Mouse (Mus musculus): ENCODE measurements around the gene Mtg1. TPM values are rescaled to one million over a fixed set of nuclear protein-coding genes. Genes with fewer than 3 reads are reported as not detected.

Mtg1 gene
- polyA plus RNA-seq, 1 experiment from 2014 or later, result 17.9 TPM

- TF ChIP-seq CTCF (IDR thresholded peaks at IDR 0.05; ENCODE audit: low read depth) (no peak), EP300 (IDR thresholded peaks at IDR 0.05; ENCODE audit: low read depth) (no peak)
Observed at GRCm38 (mm10) chr7:140184206-140184605, 46.8 kb downstream of the Mtg1 start.

DNA sequence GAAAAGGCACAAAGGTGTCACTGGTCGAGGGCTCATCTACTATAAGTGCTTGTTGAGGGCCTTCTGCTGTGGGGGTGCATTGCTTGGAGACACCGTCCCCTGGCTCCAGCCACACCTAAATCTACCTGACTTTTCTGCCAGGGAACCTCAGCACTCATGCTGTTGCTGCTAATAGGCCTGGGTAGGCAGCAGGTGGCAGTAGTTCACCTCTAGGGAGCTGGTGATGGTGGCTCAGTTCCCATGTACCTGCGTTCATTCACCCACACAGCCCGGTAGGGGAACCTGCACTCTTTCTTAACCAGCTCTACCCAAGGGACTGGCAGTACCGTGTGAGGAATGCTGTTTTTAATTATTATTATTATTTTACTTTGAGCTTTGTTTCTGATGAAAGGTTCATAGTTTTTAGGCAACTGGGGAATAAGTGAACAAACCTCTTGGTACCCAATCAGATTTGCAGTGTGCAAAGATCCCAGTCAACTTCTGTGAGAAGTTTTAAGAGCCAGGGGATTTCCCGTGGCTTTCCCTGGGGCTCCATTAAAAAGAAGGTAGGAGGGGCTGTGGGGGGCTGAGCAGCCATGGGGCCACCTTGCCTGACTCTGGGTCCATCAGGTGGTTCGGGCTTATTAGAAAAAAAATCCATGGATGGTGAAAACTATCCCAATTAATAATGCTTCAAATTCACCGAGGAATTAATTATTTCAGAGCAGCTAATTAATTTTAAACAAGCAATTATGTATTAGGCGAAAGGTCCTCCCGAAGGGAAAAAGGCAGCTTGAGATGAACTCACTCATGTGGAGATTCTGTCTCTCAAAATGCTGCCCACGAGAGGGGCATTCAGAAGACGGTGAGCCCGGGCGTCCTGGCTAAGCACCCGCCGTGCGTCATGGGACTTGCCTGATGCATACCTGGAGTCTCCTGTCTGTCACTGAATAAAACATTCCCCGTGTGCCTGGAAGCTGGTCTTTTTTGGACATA lies 49.6 kb downstream of the Mtg1 start:
- no peak overlapping the region for H3K4me3 ChIP-seq (ENCODE audit: low read depth, low read length)
- peak; percentile 72 for TF ChIP-seq CTCF (IDR thresholded peaks at IDR 0.05; ENCODE audit: low read depth)
- no peak for TF ChIP-seq EP300 (IDR thresholded peaks at IDR 0.05; ENCODE audit: low read depth)
- ATAC-seq (peak; percentile 73), DNase-seq (peak; percentile 51)
- H3K9me3 ChIP-seq (ENCODE audit: low read length), result no peaks in the 10 kb centered on the region
- WGBS (ENCODE audit: insufficient replicate concordance), result 58% methylated on average over 18 of the region's 18 CpGs
- H3K4me2 ChIP-seq (ENCODE audit: low read depth, low read length), result no peak overlapping the region
- H3K27ac ChIP-seq (ENCODE audit: low read depth), result no peak overlapping the region
- no peak overlapping the region for H3K9ac ChIP-seq (replicated peaks)
- H3K4me1 ChIP-seq (ENCODE audit: insufficient read depth), result no peaks in the 10 kb centered on the region
- H3K27me3 ChIP-seq (ENCODE audit: insufficient read depth, low read length), result no peaks in the 10 kb centered on the region
- no peaks in the 10 kb centered on the region for H3K36me3 ChIP-seq (replicated peaks; ENCODE audit: insufficient read depth, low read length)

More at GRCm38 (mm10) chr7:140184206-140184605, 46.8 kb downstream of the Mtg1 start:
- Histone ChIP-seq H3K4me1 (ENCODE audit: insufficient read depth) (no peaks in the 10 kb centered on the region), H3K4me3 (ENCODE audit: low read depth, low read length) (no peak overlapping the region), H3K4me2 (ENCODE audit: low read depth, low read length) (no peak overlapping the region), H3K27me3 (ENCODE audit: insufficient read depth, low read length) (no peaks in the 10 kb centered on the region), H3K36me3 (replicated peaks; ENCODE audit: insufficient read depth, low read length) (no peaks in the 10 kb centered on the region), H3K9me3 (ENCODE audit: low read length) (no peaks in the 10 kb centered on the region), H3K9ac (replicated peaks) (no peak overlapping the region), H3K27ac (ENCODE audit: low read depth) (no peak overlapping the region)
- no peak for DNase-seq
- ATAC-seq, result no peak
- 75% methylated on average over 4 of the region's 4 CpGs for WGBS (ENCODE audit: insufficient replicate concordance)

- ATAC-seq (no peak), DNase-seq (no peak)
- H3K4me3 ChIP-seq (ENCODE audit: low read depth, low read length), result no peak overlapping the region
- no peaks in the 10 kb centered on the region for H3K4me1 ChIP-seq (ENCODE audit: insufficient read depth)
- no peaks in the 10 kb centered on the region for H3K9me3 ChIP-seq (ENCODE audit: low read length)
- no peak overlapping the region for H3K9ac ChIP-seq (replicated peaks)
- no peak overlapping the region for H3K4me2 ChIP-seq (ENCODE audit: low read depth, low read length)
- H3K27me3 ChIP-seq (ENCODE audit: insufficient read depth, low read length), result no peaks in the 10 kb centered on the region
- no peak for TF ChIP-seq CTCF (IDR thresholded peaks at IDR 0.05; ENCODE audit: low read depth)
- TF ChIP-seq EP300 (IDR thresholded peaks at IDR 0.05; ENCODE audit: low read depth), result no peak
- H3K27ac ChIP-seq (ENCODE audit: low read depth), result no peak overlapping the region
- no peaks in the 10 kb centered on the region for H3K36me3 ChIP-seq (replicated peaks; ENCODE audit: insufficient read depth, low read length)
- WGBS (ENCODE audit: insufficient replicate concordance), result 75% methylated on average over 7 of the region's 7 CpGs
Observed at GRCm38 (mm10) chr7:140187721-140188390, 50.5 kb downstream of the Mtg1 start.

- 53% methylated on average over 4 of the region's 4 CpGs for WGBS (ENCODE audit: insufficient replicate concordance)
- Histone ChIP-seq H3K27me3 (ENCODE audit: insufficient read depth, low read length) (no peaks in the 10 kb centered on the region), H3K27ac (ENCODE audit: low read depth) (no peak overlapping the region), H3K9me3 (ENCODE audit: low read length) (no peaks in the 10 kb centered on the region), H3K9ac (replicated peaks) (no peak overlapping the region), H3K4me3 (ENCODE audit: low read depth, low read length) (no peak overlapping the region), H3K4me1 (ENCODE audit: insufficient read depth) (no peaks in the 10 kb centered on the region), H3K36me3 (replicated peaks; ENCODE audit: insufficient read depth, low read length) (no peaks in the 10 kb centered on the region), H3K4me2 (ENCODE audit: low read depth, low read length) (no peak overlapping the region)
- DNase-seq, result no peak
- ATAC-seq, result no peak
- TF ChIP-seq EP300 (IDR thresholded peaks at IDR 0.05; ENCODE audit: low read depth) (no peak), CTCF (IDR thresholded peaks at IDR 0.05; ENCODE audit: low read depth) (peak; percentile 51)
Observed at GRCm38 (mm10) chr7:140188391-140189328, 51.3 kb downstream of the Mtg1 start.

- 65% methylated on average over 1 of the region's 1 CpGs for WGBS (ENCODE audit: insufficient replicate concordance)
- H3K36me3 ChIP-seq (replicated peaks; ENCODE audit: insufficient read depth, low read length), result no peaks in the 10 kb centered on the region
- no peaks in the 10 kb centered on the region for H3K27me3 ChIP-seq (ENCODE audit: insufficient read depth, low read length)
- no peak for TF ChIP-seq EP300 (IDR thresholded peaks at IDR 0.05; ENCODE audit: low read depth)
- no peak for TF ChIP-seq CTCF (IDR thresholded peaks at IDR 0.05; ENCODE audit: low read depth)
- no peak overlapping the region for H3K27ac ChIP-seq (ENCODE audit: low read depth)
- no peaks in the 10 kb centered on the region for H3K4me1 ChIP-seq (ENCODE audit: insufficient read depth)
- DNase-seq (peak; percentile 10), ATAC-seq (no peak)
- H3K4me2 ChIP-seq (ENCODE audit: low read depth, low read length), result no peak overlapping the region
- H3K9me3 ChIP-seq (ENCODE audit: low read length), result no peaks in the 10 kb centered on the region
- no peak overlapping the region for H3K4me3 ChIP-seq (ENCODE audit: low read depth, low read length)
- H3K9ac ChIP-seq (replicated peaks), result no peak overlapping the region
Observed at GRCm38 (mm10) chr7:140190435-140190834, 53.1 kb downstream of the Mtg1 start.
